ENCODE assay signal across 14 mouse cellular contexts in genomic region chr12:11379396-11379795, GRCm38 (mm10).
"Had no signal": no experiment of that assay in that cellular context is flagged by ENCODE, and none has a peak within 500 bp of the region (broad histone marks: within the 10 kb centered on the region; RNA-seq: fewer than 3 reads in every experiment).

No protein-coding gene starts in this region.

- DNase-seq: cerebellum, adult 8-10 months; cerebellum, adult 9-11 months; cerebellum, postnatal 14 days; cerebellum, postnatal 36 days; embryo, embryonic 11 days; forebrain, postnatal 0 days; gastrocnemius, adult 2 months; gastrocnemius, postnatal 10 days; gastrocnemius, postnatal 14 days; gastrocnemius, postnatal 25 days; gastrocnemius, postnatal 36 days; heart, adult 11 months; heart, adult 18-20 months; heart, adult 2 months had no signal
